Mouse (Mus musculus) liver, embryonic 11.5 days (tissue): ENCODE measurements around the gene Samd15. TPM values are rescaled to one million over a fixed set of nuclear protein-coding genes. Genes with fewer than 3 reads are reported as not detected.
A peak's percentile ranks its signal among the peaks of the same experiment; 100 is the strongest.
"Not testable (repeated sequence)": the region's sequence is repeated elsewhere in the genome, so short reads cannot be mapped to it uniquely, and the experiment has no call there.

Experiments
- ATAC-seq: fragments of 200-750 bp; cut with Nextera tagmentation; replicated peaks from 2 replicates; pipeline ENCODE4 v1.8.0; 2017; ENCODE audit warnings: moderate number of reproducible peaks, mild to moderate bottlenecking, moderate TSS enrichment, moderate library complexity; ENCODE audit not compliant: low FRiP score
- DNase-seq: peaks from one replicate; pipeline ENCODE4 v3.0.0-alpha.2; 2017; ENCODE audit warnings: low spot score
- H3K27ac ChIP-seq: fragments of 300-500 bp; sonication (generic); 2 replicates; pipeline ENCODE4 v1.5.1; 2014; ENCODE audit warnings: mild to moderate bottlenecking, low read depth, low read length, control low read depth
- H3K27me3 ChIP-seq: fragments of 300-500 bp; sonication (generic); replicated peaks from 2 replicates; pipeline ENCODE4 v1.6.1; 2014; ENCODE audit warnings: low read length, mixed read lengths; ENCODE audit not compliant: control insufficient read depth, insufficient read depth
- H3K36me3 ChIP-seq: fragments of 300-500 bp; sonication (generic); 2 replicates; pipeline ENCODE4 v1.6.1; 2014; ENCODE audit warnings: mild to moderate bottlenecking, low read length, moderate library complexity, mixed read lengths; ENCODE audit not compliant: control insufficient read depth, insufficient read depth
- H3K4me1 ChIP-seq: fragments of 300-500 bp; sonication (generic); replicated peaks from 2 replicates; pipeline ENCODE4 v1.6.1; 2014; ENCODE audit warnings: low read length, mixed read lengths; ENCODE audit not compliant: control insufficient read depth, insufficient read depth
- H3K4me2 ChIP-seq: fragments of 300-500 bp; sonication (generic); 2 replicates; pipeline ENCODE4 v1.6.1; 2014; ENCODE audit warnings: mild to moderate bottlenecking, control low read depth, moderate library complexity
- H3K4me3 ChIP-seq: fragments of 300-500 bp; sonication (generic); 2 replicates; pipeline ENCODE4 v1.5.1; 2014; ENCODE audit warnings: low read depth, low read length, control low read depth
- H3K9ac ChIP-seq: fragments of 300-500 bp; sonication (generic); 2 replicates; pipeline ENCODE4 v1.6.1; 2014; ENCODE audit warnings: low read depth, low read length, control low read depth
- H3K9me3 ChIP-seq: fragments of 300-500 bp; sonication (generic); 2 replicates; pipeline ENCODE4 v1.6.1; 2016; ENCODE audit warnings: low read length, inconsistent platforms, mixed read lengths; ENCODE audit not compliant: control insufficient read depth
- WGBS: fragments of 180-500 bp; shearing (Covaris S2); extraction: QIAGEN DNeasy Blood & Tissue Kit; methylation state at CpG from one replicate; pipeline ENCODE4 v1.1.7; 2014; 5-methylcytosine and 5-hydroxymethylcytosine counted together
- polyA plus RNA-seq: library from polyadenylated mRNA; unstranded; fragments of >200 nt; fragmentation: Nextera tagmentation; extraction: Ambion mirVana; gene quantifications from 2 replicates; pipeline ENCODE4 v1.2.1, GENCODE M21; 2014

Samd15 gene
- polyA plus RNA-seq, 1 experiment from 2014 or later, result 26.0 TPM

DNA sequence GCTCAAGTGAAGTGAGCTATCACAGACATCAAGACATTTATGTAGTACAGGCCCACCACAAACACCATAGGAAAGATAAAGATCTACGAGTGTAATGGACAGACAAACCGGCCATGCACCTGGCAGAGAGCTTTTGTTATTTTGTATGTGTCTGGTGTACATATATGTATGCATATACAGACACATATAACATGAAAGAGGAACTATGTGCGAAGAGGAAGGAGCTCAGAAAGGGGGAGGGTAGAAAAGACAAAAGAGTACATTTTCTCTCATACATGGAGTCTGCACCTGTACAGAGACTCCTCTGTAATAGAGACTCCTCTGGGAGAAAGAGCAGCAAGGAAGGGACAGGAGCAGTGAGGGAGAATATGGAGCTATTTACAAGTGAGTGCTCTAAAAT, 6.5 kb upstream of the Samd15 start:
- H3K27ac ChIP-seq, result no peak overlapping the region
- no peak for DNase-seq
- no peaks in the 10 kb centered on the region for H3K27me3 ChIP-seq
- H3K4me2 ChIP-seq, result no peak overlapping the region
- WGBS, result 69% methylated on average over 3 of the region's 3 CpGs
- H3K9ac ChIP-seq, result no peak overlapping the region
- no peaks in the 10 kb centered on the region for H3K9me3 ChIP-seq
- ATAC-seq, result no peak
- H3K36me3 ChIP-seq, result no peaks in the 10 kb centered on the region
- H3K4me3 ChIP-seq, result no peak overlapping the region
- no peaks in the 10 kb centered on the region for H3K4me1 ChIP-seq

- no peak overlapping the region for H3K4me2 ChIP-seq
- no peak overlapping the region for H3K27ac ChIP-seq
- no peaks in the 10 kb centered on the region for H3K9me3 ChIP-seq
- H3K9ac ChIP-seq, result no peak overlapping the region
- no peak overlapping the region for H3K4me3 ChIP-seq
- no peaks in the 10 kb centered on the region for H3K36me3 ChIP-seq
- WGBS, result 78% methylated on average over 1 of the region's 1 CpGs
- ATAC-seq (no peak), DNase-seq (no peak)
- H3K4me1 ChIP-seq, result peaks cover 5% of the 10 kb centered on the region
- H3K27me3 ChIP-seq, result no peaks in the 10 kb centered on the region
These were observed 4.5 kb upstream of the Samd15 start for GRCm38 (mm10) chr12:87195069-87195468.

- DNase-seq (no peak), ATAC-seq (no peak)
- H3K27ac ChIP-seq, result no peak overlapping the region
- no peaks in the 10 kb centered on the region for H3K36me3 ChIP-seq
- 0 out of 2 replicates have a peak, but pooled peaks cover 2% of the 10 kb centered on the region for H3K27me3 ChIP-seq
- H3K4me3 ChIP-seq, result no peak overlapping the region
- H3K9ac ChIP-seq, result no peak overlapping the region
- no peaks in the 10 kb centered on the region for H3K9me3 ChIP-seq
- peaks cover 7% of the 10 kb centered on the region for H3K4me1 ChIP-seq
- no peak overlapping the region for H3K4me2 ChIP-seq
These were observed 3.2 kb upstream of the Samd15 start for GRCm38 (mm10) chr12:87196310-87196709.

- WGBS, result 70% methylated on average over 6 of the region's 6 CpGs
- peaks cover 7% of the 10 kb centered on the region for H3K4me1 ChIP-seq
- H3K36me3 ChIP-seq, result no peaks in the 10 kb centered on the region
- H3K27me3 ChIP-seq, result 0 out of 2 replicates have a peak, but pooled peaks cover 2% of the 10 kb centered on the region
- peak overlapping the region; percentile 89 for H3K4me3 ChIP-seq
- ATAC-seq, result no peak
- H3K27ac ChIP-seq, result no peak overlapping the region
- H3K9me3 ChIP-seq, result no peaks in the 10 kb centered on the region
- peak overlapping the region; percentile 87 for H3K4me2 ChIP-seq
- H3K9ac ChIP-seq, result no peak overlapping the region
- no peak for DNase-seq
These were observed 731 bp upstream of the Samd15 start for GRCm38 (mm10) chr12:87198792-87199191.

DNA sequence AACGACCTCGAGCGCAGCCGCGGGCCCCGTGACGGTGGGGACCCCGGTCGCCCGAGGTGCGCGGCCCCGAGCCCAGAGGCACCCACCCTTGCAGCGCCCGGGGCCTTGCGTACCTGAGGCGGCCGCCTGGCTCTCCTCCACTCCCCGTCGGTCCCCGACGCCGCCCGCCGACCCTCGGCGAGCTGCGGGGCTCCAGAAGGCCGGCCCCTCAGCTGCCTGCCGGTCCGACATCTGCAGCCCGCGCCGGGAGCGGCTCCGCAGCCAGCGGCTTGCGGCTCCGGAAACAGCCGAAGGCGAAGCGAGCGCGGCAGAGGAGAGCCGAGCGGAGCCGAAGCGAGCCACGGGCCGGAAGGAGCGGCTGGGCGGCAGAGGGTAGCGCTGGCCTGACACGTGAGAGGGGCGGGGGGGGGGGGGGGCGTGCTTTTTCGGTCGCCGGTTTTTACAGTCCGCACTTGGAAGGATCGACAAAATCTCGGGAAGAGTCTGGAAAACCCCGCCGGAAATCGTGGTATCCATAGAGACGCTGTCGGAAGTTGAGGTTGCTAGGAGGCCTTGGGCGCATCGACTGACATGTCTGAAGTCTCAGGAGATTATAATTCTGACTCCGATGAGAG, 557 bp downstream of the Samd15 start, which contains the start of gene Tmed8:
Tmed8 (minus strand) TSS at position 482 of the 614 bp plus-strand sequence.
- H3K9ac ChIP-seq, result peak within 1 kb of the TSS; percentile 81
- no peaks in the 10 kb centered on the region for H3K9me3 ChIP-seq
- peak within 1 kb of the TSS; percentile 89 for H3K4me3 ChIP-seq
- 0 out of 2 replicates have a peak, but pooled peaks cover 2% of the 10 kb centered on the region for H3K27me3 ChIP-seq
- WGBS, result under 1% methylated on average over 63 of the region's 70 CpGs
- peak within 1 kb of the TSS; percentile 87 for H3K4me2 ChIP-seq
- peak; percentile 77 for DNase-seq
- peak; percentile 87 for ATAC-seq
- H3K27ac ChIP-seq, result peak within 1 kb of the TSS; percentile 52
- no peaks in the 10 kb centered on the region for H3K36me3 ChIP-seq
- peaks cover 7% of the 10 kb centered on the region for H3K4me1 ChIP-seq

- 57% methylated on average over 5 of the region's 5 CpGs for WGBS
- Histone ChIP-seq H3K9ac (no peak overlapping the region), H3K9me3 (no peaks in the 10 kb centered on the region), H3K4me1 (peaks cover 7% of the 10 kb centered on the region), H3K27ac (no peak overlapping the region), H3K27me3 (0 out of 2 replicates have a peak, but pooled peaks cover 2% of the 10 kb centered on the region), H3K4me3 (no peak overlapping the region), H3K4me2 (no peak overlapping the region), H3K36me3 (no peaks in the 10 kb centered on the region)
- no peak for ATAC-seq
- no peak for DNase-seq
These were observed 2.2 kb downstream of the Samd15 start for GRCm38 (mm10) chr12:87201694-87202093.

DNA sequence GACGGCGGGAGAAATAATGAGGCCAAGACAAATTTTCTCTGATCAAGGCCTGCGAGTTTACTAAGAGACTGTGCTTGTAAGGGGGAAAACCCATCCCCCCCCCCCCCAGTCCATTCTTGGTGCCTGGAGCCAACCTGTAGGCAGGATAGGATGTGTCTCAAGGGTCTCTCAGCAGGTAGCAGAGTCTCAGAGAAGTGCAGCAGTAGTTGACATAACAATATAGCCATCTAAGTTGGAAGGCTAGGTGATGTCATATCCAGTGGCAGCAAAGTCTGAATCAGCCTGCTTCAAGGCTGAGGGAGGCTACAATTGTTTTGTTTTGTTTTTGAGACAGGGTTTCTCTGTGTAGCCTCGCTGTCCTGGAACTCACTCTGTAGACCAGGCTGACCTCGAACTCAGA, 6.3 kb downstream of the Samd15 start:
- H3K9me3 ChIP-seq, H3K27ac ChIP-seq, H3K4me2 ChIP-seq, H3K9ac ChIP-seq, ATAC-seq, H3K4me1 ChIP-seq, H3K36me3 ChIP-seq, H3K27me3 ChIP-seq, DNase-seq, H3K4me3 ChIP-seq: not testable (repeated sequence)
- WGBS, result 88% methylated on average over 5 of the region's 5 CpGs

DNA sequence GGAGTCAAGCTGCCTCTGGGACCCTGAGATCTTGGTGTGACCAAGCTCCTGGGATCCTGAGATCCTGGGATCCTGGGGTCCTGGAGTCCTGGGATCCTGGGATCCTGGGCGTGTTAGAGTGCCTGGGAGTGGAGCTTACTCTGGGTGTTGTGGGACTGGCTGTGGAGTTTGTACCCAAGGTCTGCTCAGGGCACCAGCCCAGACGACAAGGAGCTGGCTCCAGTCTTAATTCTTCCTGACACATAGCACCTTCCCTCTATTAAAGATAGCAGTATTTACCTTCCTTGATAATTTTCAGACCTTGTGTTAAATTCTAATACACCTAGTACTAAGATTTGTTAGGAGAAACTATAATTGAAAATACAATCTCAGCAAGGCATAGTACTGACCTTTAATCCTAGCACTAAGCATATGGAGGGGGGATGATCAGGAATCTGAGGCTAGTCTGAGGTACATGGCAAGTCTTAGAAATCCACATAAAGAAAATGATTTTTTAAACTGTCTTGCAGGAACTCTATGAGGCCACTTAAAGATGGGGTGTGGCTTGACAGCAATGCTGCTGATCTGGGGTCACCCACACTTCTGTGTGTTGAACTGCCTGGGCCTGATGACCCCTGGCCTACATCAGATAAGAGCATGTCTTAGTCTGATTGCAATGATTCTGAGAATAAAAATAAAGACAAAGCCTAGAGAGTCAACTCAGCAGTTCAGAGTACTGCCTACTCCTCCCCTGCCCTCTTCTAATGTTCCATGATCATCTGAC, 13.5 kb downstream of the Samd15 start:
- 61% methylated on average over 2 of the region's 2 CpGs for WGBS

DNA sequence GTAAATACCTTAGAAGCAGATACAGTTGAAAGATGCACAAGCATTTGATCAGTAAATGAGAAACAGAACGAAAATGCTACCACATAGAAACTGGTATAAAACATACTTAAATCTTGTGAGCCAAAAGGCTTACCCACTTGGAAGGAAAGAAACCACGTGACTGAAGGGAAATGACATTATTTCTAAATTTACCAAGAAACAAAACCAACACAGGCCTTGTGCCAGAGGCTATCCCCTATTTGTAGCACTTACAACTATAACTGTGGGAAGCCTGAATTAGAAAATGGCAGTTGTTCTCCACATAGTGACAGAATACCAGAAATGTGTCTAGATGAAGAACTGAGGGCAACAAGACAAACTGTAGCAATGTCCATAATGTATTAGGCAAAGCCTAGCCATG, 16.5 kb downstream of the Samd15 start:
- Histone ChIP-seq H3K9me3 (no peaks in the 10 kb centered on the region), H3K9ac (no peak overlapping the region), H3K36me3 (no peaks in the 10 kb centered on the region), H3K27ac (no peak overlapping the region), H3K4me3 (no peak overlapping the region), H3K27me3 (no peaks in the 10 kb centered on the region), H3K4me2 (no peak overlapping the region), H3K4me1 (no peaks in the 10 kb centered on the region)
- no peak for DNase-seq
- 65% methylated on average over 2 of the region's 2 CpGs for WGBS
- ATAC-seq, result no peak

More for the DNA sequence above, 13.5 kb downstream of the Samd15 start:
- Histone ChIP-seq H3K36me3 (no peaks in the 10 kb centered on the region), H3K9me3 (no peaks in the 10 kb centered on the region), H3K27ac (no peak overlapping the region), H3K4me2 (no peak overlapping the region), H3K27me3 (no peaks in the 10 kb centered on the region), H3K4me3 (no peak overlapping the region), H3K4me1 (no peaks in the 10 kb centered on the region), H3K9ac (no peak overlapping the region)
- DNase-seq (no peak), ATAC-seq (no peak)
